8 mouse cellular contexts compared by ENCODE assay signal in the genomic region with DNA sequence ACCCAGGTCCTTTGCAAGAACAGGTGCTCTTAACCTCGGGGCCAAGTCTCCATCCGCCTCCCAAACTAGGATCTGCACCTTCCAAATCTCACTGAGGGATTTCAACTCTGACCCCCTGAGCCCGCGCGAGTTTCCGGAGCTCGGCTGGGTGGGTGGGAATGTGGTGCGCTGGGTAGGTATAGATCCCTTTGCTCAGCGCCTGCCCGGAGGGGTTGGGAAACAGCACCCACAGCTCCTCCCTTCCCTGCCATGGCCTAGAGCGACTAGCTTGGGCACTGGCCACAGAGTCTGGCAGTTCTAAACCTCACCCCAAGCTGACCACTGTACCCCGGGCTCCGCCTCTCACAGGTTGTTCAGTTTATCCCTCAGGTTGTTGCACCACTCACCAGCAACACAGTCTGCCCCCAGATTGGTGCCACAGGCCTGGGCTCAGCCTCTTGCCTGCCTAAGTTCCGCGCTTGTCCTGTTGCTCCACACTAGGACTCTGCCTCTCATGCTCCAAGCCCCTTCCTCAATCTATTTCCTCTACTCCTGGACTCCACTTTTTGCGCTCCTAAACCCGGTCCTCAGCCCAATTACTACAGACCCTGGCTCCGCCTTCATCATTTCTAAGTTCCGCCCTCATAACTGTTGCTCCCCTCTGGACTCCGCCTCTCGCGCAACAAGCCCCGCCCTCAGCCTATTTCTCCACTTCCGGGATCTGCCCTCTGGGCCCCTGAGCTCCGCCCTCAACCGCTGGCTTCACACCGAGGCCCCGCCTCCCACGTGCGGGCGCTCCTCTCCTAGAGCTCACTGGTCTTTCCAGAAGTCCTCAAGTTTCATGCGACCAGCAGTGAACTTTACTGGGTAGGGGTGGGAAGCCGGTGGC.
DNase-seq lines count a peak whose midpoint lies in the region; ATAC-seq and TF ChIP-seq lines count a peak whose summit lies in the region.

No protein-coding gene starts in this region.

- peaks cover 11% of the 10 kb centered on the region; the same call in 1 of the 2 replicates for H3K4me1 ChIP-seq in E14TG2a.4 (replicated peaks; ENCODE audit: low read depth, low read length)
- H3K4me1 ChIP-seq in erythroblast, embryonic 14.5 days (ENCODE audit: control insufficient read depth), result peaks cover 15% of the 10 kb centered on the region
- no peaks in the 10 kb centered on the region for H3K4me1 ChIP-seq in liver, embryonic 11.5 days (replicated peaks; ENCODE audit: control insufficient read depth, insufficient read depth, low read length)

- H3K9ac ChIP-seq in liver, embryonic 11.5 days (ENCODE audit: low read depth, low read length), result no peak overlapping the region

- H3K27ac ChIP-seq in liver, embryonic 11.5 days (ENCODE audit: low read depth, low read length), result no peak overlapping the region

- DNase-seq in embryo, embryonic 10.5 days (ENCODE audit: low spot score), result peak; percentile 0
- no peak for DNase-seq in embryo, embryonic 10 days (ENCODE audit: low spot score)
- DNase-seq in liver, embryonic 11.5 days (ENCODE audit: low spot score), result peak; percentile 32
- peak; percentile 72 for DNase-seq in testis, postnatal 10 days (ENCODE audit: low spot score)
- no peak for DNase-seq in frontal cortex, adult 2 months (ENCODE audit: extremely low spot score in 1 of 2, low spot score in 1 of 2)
- DNase-seq in MN1 (ENCODE audit: low spot score), result no peak

- ATAC-seq in liver, embryonic 11.5 days (replicated peaks; ENCODE audit: low FRiP score), result peak; percentile 93

- H3K4me3 ChIP-seq in E14TG2a.4 (replicated peaks; ENCODE audit: low read length), result peak overlapping the region; percentile 79
- peak overlapping the region; percentile 60 for H3K4me3 ChIP-seq in erythroblast, embryonic 14.5 days (replicated peaks)
- 0 out of 2 replicates have a peak overlapping the region, but pooled peaks have one; percentile 20 for H3K4me3 ChIP-seq in liver, embryonic 11.5 days (ENCODE audit: low read depth, low read length)

- no peaks in the 10 kb centered on the region for H3K36me3 ChIP-seq in E14TG2a.4 (ENCODE audit: insufficient read depth, low read length)
- no peaks in the 10 kb centered on the region for H3K36me3 ChIP-seq in erythroblast, embryonic 14.5 days (ENCODE audit: control insufficient read depth)
- H3K36me3 ChIP-seq in liver, embryonic 11.5 days (ENCODE audit: control insufficient read depth, insufficient read depth, low read length), result no peaks in the 10 kb centered on the region

- no peak for TF ChIP-seq CTCF in E14TG2a.4 (conservative IDR thresholded peaks at IDR 0.05; ENCODE audit: low read length)

- WGBS in liver, embryonic 11.5 days, result 25% methylated on average over 33 of the region's 33 CpGs

- H3K27me3 ChIP-seq in E14TG2a.4 (ENCODE audit: insufficient read depth, low read length), result peaks cover 5% of the 10 kb centered on the region
- H3K27me3 ChIP-seq in erythroblast, embryonic 14.5 days (ENCODE audit: control insufficient read depth), result peaks cover 2% of the 10 kb centered on the region
- H3K27me3 ChIP-seq in liver, embryonic 11.5 days (replicated peaks; ENCODE audit: control insufficient read depth, insufficient read depth, low read length), result no peaks in the 10 kb centered on the region

- peak overlapping the region; percentile 55 for H3K4me2 ChIP-seq in liver, embryonic 11.5 days

- H3K9me3 ChIP-seq in E14TG2a.4 (ENCODE audit: low read length), result no peaks in the 10 kb centered on the region
- H3K9me3 ChIP-seq in erythroblast, embryonic 14.5 days (ENCODE audit: control insufficient read depth, low read length), result peaks cover 6% of the 10 kb centered on the region
- no peaks in the 10 kb centered on the region; the same call in 1 of the 2 replicates for H3K9me3 ChIP-seq in liver, embryonic 11.5 days (ENCODE audit: control insufficient read depth, low read length)

Comparison
In these comparisons a context has a peak if more than half of its experiments do, and no peak if none do; other contexts are left out.
1. DNase-seq: peak in embryo, embryonic 10.5 days (single experiment), liver, embryonic 11.5 days (single experiment) and testis, postnatal 10 days (single experiment); none in embryo, embryonic 10 days (single experiment), frontal cortex, adult 2 months (0 of 2) and MN1 (single experiment).
2. H3K4me3 ChIP-seq: peak in every context shown above with its lines; median percentile 79 in E14TG2a.4; 60 in erythroblast, embryonic 14.5 days; 20 in liver, embryonic 11.5 days.